Mouse (Mus musculus): ENCODE data around the gene Pdik1l. TPM values are rescaled to one million over a fixed set of nuclear protein-coding genes. Genes with fewer than 3 reads are reported as not detected.
A peak's percentile ranks its signal among the peaks of the same experiment; 100 is the strongest.

Pdik1l gene
- polyA plus RNA-seq, 1 experiment from 2014 or later: 48.6 TPM

DNA sequence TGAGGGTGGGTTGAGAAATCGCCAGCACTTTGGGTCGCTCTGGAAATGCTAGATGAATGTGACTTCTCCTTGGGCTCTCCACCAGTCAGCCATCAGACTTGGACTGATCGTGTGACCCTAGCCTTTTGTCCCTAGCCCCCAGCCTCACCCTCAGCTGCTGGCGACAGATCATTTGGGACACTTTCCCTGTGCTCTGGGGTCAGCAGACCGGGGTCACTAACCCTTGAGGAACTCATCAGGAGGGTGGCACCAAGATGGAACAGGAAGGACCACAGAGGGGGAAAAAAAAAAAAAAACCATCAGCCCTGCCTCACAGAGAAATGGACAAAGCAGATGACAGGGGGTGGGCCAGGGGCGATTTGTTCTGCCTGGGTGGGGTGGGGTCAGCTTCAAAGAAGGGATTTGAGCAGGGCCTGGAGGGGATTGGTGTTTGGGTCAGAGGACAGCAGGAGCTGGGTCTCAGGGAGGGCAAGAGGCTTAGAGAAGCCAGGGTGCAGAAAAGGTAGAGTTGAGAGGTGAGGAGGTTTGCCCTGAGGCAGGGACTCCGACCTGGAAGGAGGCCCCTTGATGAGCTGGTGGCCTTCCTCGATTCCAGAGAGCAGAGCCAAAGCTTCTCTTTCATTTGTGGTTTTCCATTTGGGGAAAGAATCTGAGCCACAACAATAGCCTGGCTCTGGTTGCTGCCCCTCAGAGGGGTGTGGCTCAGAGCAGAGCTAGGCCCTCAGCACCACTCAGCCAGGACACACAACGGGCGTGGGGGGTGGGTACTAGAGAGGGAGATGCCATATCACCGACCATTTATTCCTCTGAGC lies 30.3 kb downstream of the Pdik1l start:
- H3K4me1 ChIP-seq (ENCODE audit: control insufficient read depth, insufficient read depth, low read length): peaks cover 18% of the 10 kb centered on the region; the same call in 1 of the 2 replicates
- peaks cover 25% of the 10 kb centered on the region for H3K27me3 ChIP-seq (ENCODE audit: control insufficient read depth, insufficient read depth, low read length)
- H3K9me3 ChIP-seq (ENCODE audit: control insufficient read depth, low read length): no peaks in the 10 kb centered on the region
- no peaks in the 10 kb centered on the region for H3K36me3 ChIP-seq (ENCODE audit: control insufficient read depth, insufficient read depth, low read length)
- DNase-seq (no peak), ATAC-seq (ENCODE audit: low FRiP score, low TSS enrichment) (no peak)
- no peak overlapping the region for H3K4me2 ChIP-seq (ENCODE audit: low read length)
- H3K27ac ChIP-seq (replicated peaks; ENCODE audit: low read depth, low read length): no peak overlapping the region
- H3K9ac ChIP-seq (replicated peaks; ENCODE audit: low read length): no peak overlapping the region
- no peak overlapping the region for H3K4me3 ChIP-seq (replicated peaks; ENCODE audit: low read depth, low read length)
- WGBS: 7% methylated on average over 11 of the region's 11 CpGs

DNA sequence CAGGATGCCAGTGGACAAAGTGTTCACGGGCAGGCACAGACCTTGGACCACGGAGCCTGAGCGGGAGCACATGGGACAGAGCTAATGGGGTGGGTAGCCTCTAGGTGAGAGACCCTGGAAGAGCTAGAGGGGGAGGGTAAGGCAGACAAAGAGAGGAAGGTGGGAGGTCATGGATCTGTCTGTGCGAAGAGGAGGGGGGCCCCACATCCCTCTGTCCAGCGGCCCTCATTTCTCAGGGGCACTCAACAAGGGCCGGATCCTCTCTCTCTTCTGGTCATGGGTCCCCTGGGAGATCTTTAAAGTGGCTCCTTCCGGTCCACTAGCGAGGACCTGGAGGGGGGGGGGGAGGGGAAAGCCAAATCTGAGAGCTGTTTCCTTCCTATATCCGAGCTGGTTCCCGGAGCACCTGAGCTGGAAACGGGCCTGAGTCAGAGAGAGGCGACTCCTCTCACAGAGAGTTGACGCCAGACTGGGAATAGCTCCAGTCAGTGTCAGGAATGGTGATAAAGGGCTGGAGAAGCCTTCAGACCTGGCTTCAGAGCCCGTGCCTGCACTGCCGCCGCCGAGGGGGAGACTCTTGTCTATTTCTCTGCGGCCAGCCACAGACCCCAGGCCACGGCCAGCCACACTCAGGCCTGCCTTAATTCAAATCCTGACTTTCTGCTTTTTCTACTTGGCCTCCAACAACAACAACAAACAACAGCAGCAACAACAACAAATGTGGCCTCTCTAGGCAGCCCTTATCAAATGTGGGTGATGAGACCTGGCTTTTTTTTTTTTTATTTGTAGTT lies 31.1 kb downstream of the Pdik1l start:
- DNase-seq (peak; percentile 14), ATAC-seq (ENCODE audit: low FRiP score, low TSS enrichment) (no peak)
- H3K4me3 ChIP-seq (replicated peaks; ENCODE audit: low read depth, low read length): no peak overlapping the region
- peak overlapping the region; percentile 9; the same call in 1 of the 2 replicates for H3K4me2 ChIP-seq (ENCODE audit: low read length)
- peaks cover 33% of the 10 kb centered on the region for H3K27me3 ChIP-seq (ENCODE audit: control insufficient read depth, insufficient read depth, low read length)
- H3K4me1 ChIP-seq (ENCODE audit: control insufficient read depth, insufficient read depth, low read length): peaks cover 23% of the 10 kb centered on the region
- no peak overlapping the region for H3K27ac ChIP-seq (replicated peaks; ENCODE audit: low read depth, low read length)
- 6% methylated on average over 19 of the region's 19 CpGs for WGBS
- H3K36me3 ChIP-seq (ENCODE audit: control insufficient read depth, insufficient read depth, low read length): no peaks in the 10 kb centered on the region
- no peaks in the 10 kb centered on the region for H3K9me3 ChIP-seq (ENCODE audit: control insufficient read depth, low read length)
- no peak overlapping the region for H3K9ac ChIP-seq (replicated peaks; ENCODE audit: low read length)

DNA sequence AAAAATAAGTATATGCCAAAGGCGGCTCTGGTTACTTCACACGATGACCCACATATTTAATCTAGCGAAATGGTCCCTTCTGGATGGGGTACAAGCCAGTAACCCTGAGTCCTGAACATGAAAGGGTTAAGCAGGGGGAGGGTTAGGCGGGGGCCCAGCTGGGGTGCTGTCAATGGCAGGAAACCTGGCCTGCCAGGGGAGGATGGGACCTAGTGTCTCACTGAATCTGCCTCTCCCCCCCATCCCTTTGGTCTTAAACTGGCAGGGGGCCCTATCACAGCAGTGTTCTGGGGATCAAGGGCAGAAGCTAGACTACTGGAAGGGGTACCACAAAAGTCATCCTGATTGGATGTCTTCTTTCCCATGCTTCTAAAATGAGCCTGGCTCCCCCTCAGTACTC lies 31.8 kb downstream of the Pdik1l start:
- H3K9ac ChIP-seq (replicated peaks; ENCODE audit: low read length): no peak overlapping the region
- no peak overlapping the region for H3K27ac ChIP-seq (replicated peaks; ENCODE audit: low read depth, low read length)
- H3K4me1 ChIP-seq (ENCODE audit: control insufficient read depth, insufficient read depth, low read length): peaks cover 28% of the 10 kb centered on the region
- peaks cover 40% of the 10 kb centered on the region for H3K27me3 ChIP-seq (ENCODE audit: control insufficient read depth, insufficient read depth, low read length)
- no peak overlapping the region for H3K4me2 ChIP-seq (ENCODE audit: low read length)
- H3K4me3 ChIP-seq (replicated peaks; ENCODE audit: low read depth, low read length): no peak overlapping the region
- DNase-seq (no peak), ATAC-seq (ENCODE audit: low FRiP score, low TSS enrichment) (no peak)
- H3K9me3 ChIP-seq (ENCODE audit: control insufficient read depth, low read length): no peaks in the 10 kb centered on the region
- no peaks in the 10 kb centered on the region for H3K36me3 ChIP-seq (ENCODE audit: control insufficient read depth, insufficient read depth, low read length)
- 20% methylated on average over 4 of the region's 4 CpGs for WGBS

DNA sequence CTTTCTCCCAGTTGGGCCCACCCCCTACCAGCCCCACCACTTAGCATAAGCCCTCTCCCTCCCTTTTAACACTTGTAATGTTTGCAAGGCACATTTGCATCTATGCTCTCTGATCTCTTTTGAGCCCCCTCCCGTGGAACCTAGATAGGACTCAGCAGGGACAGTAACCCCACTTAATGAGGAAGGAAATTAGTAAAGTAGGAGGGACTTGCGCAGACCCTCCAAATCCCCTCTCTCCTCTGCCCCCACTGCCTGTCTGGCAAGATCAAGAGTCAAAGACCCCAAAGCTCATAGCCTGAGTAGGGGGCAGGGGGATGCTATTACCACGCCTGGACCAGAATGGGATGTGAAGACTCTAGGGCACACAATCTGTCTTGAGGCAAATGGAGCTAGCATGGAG lies 32.9 kb downstream of the Pdik1l start:
- ATAC-seq (ENCODE audit: low FRiP score, low TSS enrichment): no peak
- H3K9ac ChIP-seq (replicated peaks; ENCODE audit: low read length): no peak overlapping the region
- 12% methylated on average over 3 of the region's 3 CpGs for WGBS
- no peak for DNase-seq
- no peaks in the 10 kb centered on the region for H3K9me3 ChIP-seq (ENCODE audit: control insufficient read depth, low read length)
- H3K36me3 ChIP-seq (ENCODE audit: control insufficient read depth, insufficient read depth, low read length): no peaks in the 10 kb centered on the region
- H3K27ac ChIP-seq (replicated peaks; ENCODE audit: low read depth, low read length): no peak overlapping the region
- H3K27me3 ChIP-seq (ENCODE audit: control insufficient read depth, insufficient read depth, low read length): peaks cover 51% of the 10 kb centered on the region
- H3K4me2 ChIP-seq (ENCODE audit: low read length): no peak overlapping the region
- no peak overlapping the region for H3K4me3 ChIP-seq (replicated peaks; ENCODE audit: low read depth, low read length)
- H3K4me1 ChIP-seq (ENCODE audit: control insufficient read depth, insufficient read depth, low read length): peaks cover 38% of the 10 kb centered on the region

DNA sequence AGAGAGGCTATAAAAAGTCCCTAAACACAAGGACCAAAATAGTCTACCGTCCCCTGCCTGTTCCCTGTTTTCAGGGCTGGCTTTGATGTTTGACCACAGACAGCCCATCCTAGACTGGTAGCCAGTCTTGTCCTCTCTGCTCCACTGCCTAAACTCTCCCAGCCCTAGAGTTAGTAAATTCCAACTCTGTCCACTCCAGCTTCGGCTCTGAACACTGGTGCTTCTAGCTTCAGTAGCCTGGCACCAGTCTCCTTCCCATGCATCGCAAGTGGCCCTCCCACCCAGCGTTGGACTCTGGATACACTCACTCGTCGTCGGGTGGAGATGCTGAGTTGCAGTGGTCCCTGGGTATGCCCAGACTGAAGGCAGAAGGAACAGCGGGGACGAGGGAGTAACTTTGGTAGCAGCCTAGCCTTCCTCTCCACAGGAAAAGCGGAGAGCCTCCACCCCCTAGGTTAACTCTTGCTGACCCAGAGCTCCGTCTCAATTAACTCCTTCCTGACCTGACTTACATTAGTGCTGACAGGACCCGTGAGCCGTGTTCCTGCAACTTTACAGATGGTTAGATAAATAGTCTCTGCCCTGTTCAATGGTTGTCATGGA lies 33.9 kb downstream of the Pdik1l start, which contains the start of gene Grrp1:
Grrp1 (minus strand) TSS at position 385 of the 603 bp plus-strand sequence.
- peak; percentile 26 for DNase-seq
- Histone ChIP-seq H3K36me3 (ENCODE audit: control insufficient read depth, insufficient read depth, low read length) (no peaks in the 10 kb centered on the region), H3K27ac (replicated peaks; ENCODE audit: low read depth, low read length) (no peak within 1 kb of the TSS), H3K4me2 (ENCODE audit: low read length) (peak within 1 kb of the TSS; percentile 81), H3K9me3 (ENCODE audit: control insufficient read depth, low read length) (no peaks in the 10 kb centered on the region), H3K27me3 (ENCODE audit: control insufficient read depth, insufficient read depth, low read length) (peaks cover 52% of the 10 kb centered on the region), H3K4me3 (replicated peaks; ENCODE audit: low read depth, low read length) (peak within 1 kb of the TSS; percentile 12; the same call in 1 of the 2 replicates), H3K4me1 (ENCODE audit: control insufficient read depth, insufficient read depth, low read length) (peaks cover 38% of the 10 kb centered on the region), H3K9ac (replicated peaks; ENCODE audit: low read length) (no peak within 1 kb of the TSS)
- no peak for ATAC-seq (ENCODE audit: low FRiP score, low TSS enrichment)
- 1% methylated on average over 13 of the region's 13 CpGs for WGBS

DNA sequence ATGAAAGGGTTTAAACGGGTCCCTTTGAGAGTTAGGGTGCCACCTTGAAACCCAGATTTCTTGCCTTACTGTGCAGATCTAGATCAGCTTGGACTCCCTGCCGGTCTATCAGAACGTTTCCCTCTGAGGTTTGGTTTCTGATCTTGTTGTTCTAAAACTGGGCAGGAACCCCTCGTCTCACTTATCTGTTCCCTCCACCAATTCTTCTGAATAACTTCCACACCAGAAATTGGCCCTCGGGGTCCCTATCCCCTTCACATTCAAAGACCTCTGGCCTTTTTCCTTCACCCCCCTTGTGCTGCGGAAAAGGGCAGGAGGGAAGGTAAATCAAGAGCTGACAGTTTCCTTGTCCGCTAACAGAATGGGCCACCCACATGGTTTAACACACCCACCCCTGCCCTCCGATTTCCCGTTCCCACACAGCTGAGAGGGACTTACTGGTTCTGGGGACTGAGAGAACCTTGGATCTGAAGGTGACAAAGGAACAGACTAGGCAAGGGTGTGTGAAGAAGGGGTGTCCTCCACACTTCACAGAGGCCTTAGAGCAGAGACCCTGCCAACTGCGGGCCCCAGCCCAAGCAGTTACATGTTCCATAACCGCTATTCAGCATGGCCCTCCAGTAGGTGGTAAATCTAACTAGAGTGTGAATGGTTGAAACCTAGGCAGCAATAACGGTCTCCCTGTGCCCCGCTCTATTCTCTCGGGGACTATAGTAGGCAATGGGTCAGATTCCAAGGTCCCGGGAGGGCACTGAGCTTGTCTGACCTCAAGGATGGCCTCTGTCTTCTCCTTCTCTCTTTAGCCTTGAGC lies 34.6 kb downstream of the Pdik1l start:
- Histone ChIP-seq H3K4me2 (ENCODE audit: low read length) (peak overlapping the region; percentile 81), H3K4me1 (ENCODE audit: control insufficient read depth, insufficient read depth, low read length) (peaks cover 38% of the 10 kb centered on the region), H3K9me3 (ENCODE audit: control insufficient read depth, low read length) (no peaks in the 10 kb centered on the region), H3K27me3 (ENCODE audit: control insufficient read depth, insufficient read depth, low read length) (peaks cover 59% of the 10 kb centered on the region), H3K4me3 (replicated peaks; ENCODE audit: low read depth, low read length) (no peak overlapping the region), H3K27ac (replicated peaks; ENCODE audit: low read depth, low read length) (no peak overlapping the region), H3K36me3 (ENCODE audit: control insufficient read depth, insufficient read depth, low read length) (no peaks in the 10 kb centered on the region), H3K9ac (replicated peaks; ENCODE audit: low read length) (no peak overlapping the region)
- DNase-seq (no peak), ATAC-seq (ENCODE audit: low FRiP score, low TSS enrichment) (no peak)
- 7% methylated on average over 15 of the region's 15 CpGs for WGBS

DNA sequence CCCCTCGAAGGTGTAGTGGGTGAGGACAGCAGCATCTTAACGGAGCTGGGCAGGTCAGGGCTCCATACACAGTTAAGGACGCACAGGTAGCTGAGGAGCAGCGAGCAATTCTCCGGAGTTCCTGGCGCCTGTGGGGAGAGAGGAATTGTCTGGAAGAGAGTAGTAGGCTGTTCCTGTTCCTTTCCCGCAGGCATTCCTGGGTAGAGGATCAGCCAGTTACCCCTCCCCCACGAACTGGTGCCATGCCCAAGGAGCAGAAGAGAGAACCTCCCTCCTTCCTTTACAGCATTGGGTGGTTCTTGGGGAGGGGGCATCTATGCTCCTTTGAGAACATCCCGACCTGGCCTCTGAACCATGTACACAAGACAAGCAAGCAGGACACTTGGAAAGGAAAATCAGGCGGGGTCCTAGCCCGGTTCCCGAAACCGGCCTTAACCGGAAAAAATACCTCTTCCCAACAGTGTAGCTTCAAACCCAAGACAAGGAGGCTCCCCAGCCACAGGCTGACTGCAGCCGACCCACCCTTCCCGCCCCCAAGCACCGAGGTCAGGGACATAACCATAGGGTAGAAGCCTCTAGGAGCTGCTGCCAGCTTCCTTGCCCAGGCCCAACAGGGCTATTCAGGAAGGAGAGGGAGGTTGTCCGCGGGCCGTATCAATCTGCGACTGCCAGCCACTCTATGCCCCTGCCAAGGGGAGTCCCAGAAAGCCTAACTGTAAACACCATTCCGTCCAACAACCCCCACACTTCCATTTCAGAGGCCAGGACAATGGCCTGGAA lies 35.4 kb downstream of the Pdik1l start:
- ATAC-seq (ENCODE audit: low FRiP score, low TSS enrichment): no peak
- 6% methylated on average over 21 of the region's 22 CpGs for WGBS
- H3K4me3 ChIP-seq (replicated peaks; ENCODE audit: low read depth, low read length): peak overlapping the region; percentile 55
- H3K9ac ChIP-seq (replicated peaks; ENCODE audit: low read length): peak overlapping the region; percentile 63
- H3K27me3 ChIP-seq (ENCODE audit: control insufficient read depth, insufficient read depth, low read length): peaks cover 67% of the 10 kb centered on the region
- H3K36me3 ChIP-seq (ENCODE audit: control insufficient read depth, insufficient read depth, low read length): no peaks in the 10 kb centered on the region
- peak; percentile 50 for DNase-seq
- peak overlapping the region; percentile 70 for H3K27ac ChIP-seq (replicated peaks; ENCODE audit: low read depth, low read length)
- no peaks in the 10 kb centered on the region for H3K9me3 ChIP-seq (ENCODE audit: control insufficient read depth, low read length)
- peaks cover 38% of the 10 kb centered on the region for H3K4me1 ChIP-seq (ENCODE audit: control insufficient read depth, insufficient read depth, low read length)
- H3K4me2 ChIP-seq (ENCODE audit: low read length): peak overlapping the region; percentile 81

Data from midbrain, embryonic 14.5 days (tissue).